Mouse (Mus musculus) urinary bladder, postnatal 36 days (tissue): ENCODE data around the gene Nt5c2.

ENCODE experiments used
- DNase-seq, 2 experiments: peaks; one replicate each; pipeline ENCODE4 v3.0.0; 2022; ENCODE audit warnings: low spot score in 2 of 2, mixed read lengths in 1 of 2

The Nt5c2 gene

GRCm38 (mm10) chr19:47014447-47015381 lies at the start of gene Nt5c2, which contains the start of gene Ina:
TSS of gene Nt5c2 (minus strand) at chr19:47015153.
TSS of gene Ina (plus strand) at chr19:47014698.
- DNase-seq, result peak; percentile 20 to 28

- no peak for DNase-seq
Observed at GRCm38 (mm10) chr19:47057684-47058083, 42.7 kb upstream of the Nt5c2 start.

DNA sequence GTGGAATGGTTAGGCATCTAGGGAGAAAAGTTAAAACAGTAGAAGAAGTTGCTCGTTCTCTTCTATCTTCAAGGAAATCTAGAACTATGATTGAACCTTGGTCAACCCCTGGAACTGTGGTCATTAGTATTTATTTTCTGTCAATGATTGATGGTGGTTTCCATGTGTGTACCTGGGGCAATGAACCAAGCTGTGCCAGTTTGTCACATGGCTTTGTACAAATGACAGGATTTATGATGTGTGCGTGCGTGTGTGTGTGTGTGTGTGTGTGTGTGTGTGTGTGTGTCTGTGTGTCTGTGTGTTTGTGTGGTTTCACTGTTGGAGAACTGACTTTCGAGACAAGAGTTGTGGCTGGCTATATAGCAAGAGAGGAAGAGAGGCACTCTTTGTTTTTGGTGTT lies 38.5 kb upstream of the Nt5c2 start:
- peak; percentile 27 to 28 for DNase-seq

GRCm38 (mm10) chr19:47052927-47053326 lies 38.0 kb upstream of the Nt5c2 start:
- DNase-seq, result no peak

DNA sequence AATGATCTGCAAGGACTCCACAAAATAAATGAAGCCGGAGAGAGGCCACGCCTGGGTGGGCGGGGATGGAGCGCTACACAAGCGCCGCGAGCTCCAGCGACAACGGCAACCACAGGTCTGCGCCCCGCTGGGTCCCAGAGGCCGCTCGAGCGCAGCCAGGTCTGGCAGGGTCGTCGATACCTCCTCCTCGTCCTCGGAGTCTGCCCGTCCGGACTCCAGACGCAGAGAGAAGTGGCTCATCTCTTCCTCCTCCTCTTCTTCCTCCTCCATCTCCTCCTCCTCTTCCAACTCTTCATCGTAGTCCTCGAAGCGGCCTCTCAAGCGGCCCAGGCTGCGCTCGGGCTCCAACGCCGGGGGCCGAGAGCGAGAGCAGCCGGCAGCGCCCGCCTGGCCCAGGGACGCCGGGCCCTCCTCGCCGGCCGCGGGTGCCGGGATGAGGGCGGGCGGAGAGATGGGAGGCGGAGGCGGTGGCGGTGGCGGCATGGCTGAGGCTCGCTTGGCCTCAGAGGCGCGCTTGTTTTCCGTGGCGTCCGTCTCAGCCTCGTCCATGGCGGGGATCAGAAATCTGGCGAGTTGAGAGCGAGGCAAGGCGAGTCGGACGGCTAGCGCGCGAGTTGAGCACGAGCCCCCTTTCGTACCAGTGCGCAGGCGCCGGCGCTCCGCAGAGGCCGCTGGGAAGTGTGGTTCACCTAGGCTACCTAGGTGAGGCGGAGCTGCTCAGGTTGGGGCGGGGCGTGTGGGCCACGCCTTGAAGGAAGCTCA lies 35.5 kb upstream of the Nt5c2 start, which contains the start of gene Pcgf6:
Pcgf6 (minus strand) TSS at position 636 of the 762 bp plus-strand sequence.
- DNase-seq, result peak; percentile 71 to 79

- no peak for DNase-seq
Observed at GRCm38 (mm10) chr19:47049840-47050239, 34.9 kb upstream of the Nt5c2 start.

GRCm38 (mm10) chr19:47049061-47049460 lies 34.1 kb upstream of the Nt5c2 start:
- no peak for DNase-seq

GRCm38 (mm10) chr19:47047236-47047833 lies 32.4 kb upstream of the Nt5c2 start:
- DNase-seq, result no peak

DNA sequence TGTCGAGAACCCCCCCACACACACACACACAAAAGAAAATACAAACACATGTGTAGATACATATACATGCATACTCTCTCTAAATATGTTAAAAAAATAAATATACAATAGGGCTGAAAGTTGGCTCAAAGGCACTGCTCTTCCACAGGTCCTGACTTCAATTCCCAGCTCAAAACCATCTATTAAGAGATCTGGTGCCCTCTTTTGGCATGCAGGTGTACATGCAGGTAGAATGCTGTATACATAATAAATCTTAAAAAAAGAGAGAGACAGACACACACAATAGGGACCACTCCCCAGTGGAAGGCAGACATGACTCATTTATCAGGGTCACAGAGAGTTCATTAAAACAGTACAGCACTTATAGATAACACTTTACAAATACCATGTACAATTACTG lies 31.4 kb upstream of the Nt5c2 start:
- no peak for DNase-seq

GRCm38 (mm10) chr19:47043608-47044007 lies 28.7 kb upstream of the Nt5c2 start:
- DNase-seq, result no peak

GRCm38 (mm10) chr19:47040720-47041473 lies 25.9 kb upstream of the Nt5c2 start:
- DNase-seq, result no peak

GRCm38 (mm10) chr19:47036596-47036995 lies 21.6 kb upstream of the Nt5c2 start:
- no peak for DNase-seq

DNA sequence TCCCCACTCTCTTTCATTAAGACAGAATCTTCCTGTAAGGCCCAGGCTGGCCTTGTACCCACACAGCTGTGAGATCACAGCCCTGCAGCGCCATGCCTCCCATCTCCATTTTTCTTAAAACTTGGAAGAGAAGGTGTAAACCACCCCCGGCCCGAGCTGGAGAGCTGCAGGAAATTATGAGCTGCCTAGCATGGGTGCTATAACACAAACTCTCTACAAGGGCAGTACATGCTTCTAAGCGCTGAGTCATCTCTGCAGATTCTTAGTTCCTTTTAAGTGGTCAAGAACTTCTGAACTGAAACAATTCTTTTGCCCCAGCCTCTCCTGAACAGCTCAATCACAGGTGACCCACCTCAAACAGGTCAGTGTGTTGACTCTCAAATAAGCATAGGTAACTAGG lies 20.0 kb upstream of the Nt5c2 start:
- no peak for DNase-seq

DNA sequence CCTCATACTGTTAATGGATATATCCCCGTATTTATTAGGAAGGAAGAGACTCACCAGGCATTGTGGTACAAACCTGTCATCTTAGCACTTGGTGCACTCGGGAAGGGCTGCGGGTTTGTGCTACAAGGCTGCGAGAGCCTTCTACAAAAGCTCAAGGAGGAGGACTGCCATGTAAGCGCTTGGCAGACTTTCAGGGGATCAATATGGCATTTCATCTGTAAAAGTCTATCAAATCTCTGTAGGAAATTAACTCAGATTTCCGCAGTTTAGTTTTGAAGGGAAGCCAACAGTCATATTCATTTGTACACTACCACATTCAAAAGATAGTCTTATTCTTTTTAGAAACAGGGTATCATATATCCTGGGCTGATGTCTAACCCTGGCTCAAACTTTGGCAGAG lies 16.8 kb upstream of the Nt5c2 start:
- no peak for DNase-seq

DNA sequence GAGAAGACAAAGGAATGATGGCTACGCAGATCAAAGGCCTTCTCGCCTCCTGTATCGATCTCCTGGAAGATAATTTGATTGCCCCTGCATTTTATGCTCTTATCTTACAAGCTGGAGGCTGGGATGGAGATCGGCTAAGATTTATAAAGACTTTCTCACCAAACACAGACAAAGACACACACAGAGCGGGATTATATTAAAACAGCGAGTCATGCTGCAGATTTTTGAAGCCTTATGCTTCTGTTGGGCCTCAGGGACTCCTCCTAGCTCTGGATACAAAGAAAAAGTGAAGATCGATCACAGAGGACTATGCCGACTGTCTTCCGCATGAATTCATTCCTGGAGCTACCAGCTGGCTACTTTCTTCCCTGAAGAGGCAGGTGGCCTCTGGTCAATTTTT lies 14.8 kb upstream of the Nt5c2 start:
- DNase-seq, result no peak

DNA sequence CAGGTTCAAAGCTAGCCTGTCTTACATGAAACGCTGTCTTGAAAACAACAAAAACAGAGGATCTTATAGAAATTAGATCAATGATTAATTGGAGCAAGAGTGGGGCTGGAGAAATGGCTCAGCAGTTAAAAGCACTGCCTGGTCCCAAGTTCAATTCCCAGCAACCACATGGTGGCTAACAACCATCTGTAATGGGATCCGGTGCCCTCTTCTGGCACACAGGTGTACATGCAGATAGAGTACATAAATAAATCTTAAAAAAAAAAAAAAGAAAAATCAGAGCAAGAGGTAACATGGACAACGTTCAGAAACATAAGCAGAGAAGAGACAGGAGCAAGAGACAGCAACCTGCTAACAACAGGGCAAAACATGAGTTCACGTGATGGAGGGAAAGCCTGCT lies 11.6 kb upstream of the Nt5c2 start:
- DNase-seq, result no peak

GRCm38 (mm10) chr19:47024954-47025353 lies 10.0 kb upstream of the Nt5c2 start:
- DNase-seq, result no peak

DNA sequence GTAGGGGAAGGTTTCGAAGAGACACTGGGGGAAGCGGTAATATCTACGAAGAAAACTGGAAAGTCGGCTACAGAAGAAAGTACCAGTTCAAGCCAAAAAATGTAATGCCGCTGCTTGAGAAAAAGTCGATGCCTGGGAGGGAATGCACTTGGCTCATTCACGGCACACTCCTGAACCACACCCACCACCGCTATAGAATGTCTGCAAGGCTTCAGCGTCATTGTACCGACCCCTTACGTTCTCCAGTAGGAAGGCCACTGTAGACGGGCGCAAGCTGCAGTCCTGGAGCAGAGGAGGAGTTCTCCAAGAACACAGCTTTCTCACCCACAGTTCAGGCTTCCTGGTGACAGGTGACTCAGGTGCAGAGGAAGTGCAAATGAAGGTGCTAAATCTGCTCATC lies 8.6 kb upstream of the Nt5c2 start:
- no peak for DNase-seq

GRCm38 (mm10) chr19:47022709-47023108 lies 7.8 kb upstream of the Nt5c2 start:
- DNase-seq, result no peak

DNA sequence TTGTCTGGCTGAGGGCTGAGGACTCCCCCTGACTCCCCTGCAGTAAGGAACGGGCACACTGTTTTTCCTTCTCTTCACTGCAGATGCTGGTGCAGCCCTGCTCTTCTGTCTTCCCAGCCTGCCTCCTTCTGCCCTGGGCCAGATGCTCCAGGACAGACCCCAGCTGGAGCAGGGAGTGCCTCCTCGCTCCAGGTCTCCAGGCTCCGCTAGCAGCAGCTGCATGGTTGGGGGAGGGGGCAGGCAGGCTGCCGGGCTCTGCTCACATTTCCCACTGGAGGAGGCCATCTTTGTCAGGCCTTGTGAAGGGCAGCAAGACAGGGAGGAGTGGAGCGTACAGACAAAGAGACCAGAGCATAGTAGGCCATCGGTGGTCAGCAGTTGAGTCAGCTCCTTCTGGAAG lies 4.4 kb upstream of the Nt5c2 start:
- DNase-seq, result no peak

- DNase-seq, result no peak
Observed at GRCm38 (mm10) chr19:47018330-47018729, 3.4 kb upstream of the Nt5c2 start.

DNA sequence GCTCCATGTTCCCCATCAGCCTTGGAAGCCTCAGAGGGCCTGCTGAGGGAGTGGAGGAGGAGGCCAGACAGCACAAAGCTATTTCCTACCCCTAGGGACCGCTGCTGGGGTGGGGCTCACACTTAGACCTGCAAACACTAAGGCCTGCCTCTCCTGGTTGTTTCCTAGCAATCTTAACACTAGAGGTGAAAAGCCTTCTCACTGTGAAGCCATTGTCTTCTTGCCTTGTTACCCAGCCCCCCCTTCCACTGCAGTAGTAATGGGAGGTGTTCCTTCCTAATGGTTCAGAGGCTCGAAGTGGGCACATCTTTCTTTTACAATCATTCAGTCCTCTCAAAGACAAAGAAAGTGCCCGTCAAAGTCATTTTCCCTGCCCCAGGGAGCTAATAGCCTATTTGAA lies 2.9 kb upstream of the Nt5c2 start:
- no peak for DNase-seq
